Mouse (Mus musculus): Measurements from ENCODE around the gene Rdm1. TPM values are rescaled to one million over a fixed set of nuclear protein-coding genes. Genes with fewer than 3 reads are reported as not detected.
"Not testable (repeated sequence)": the region's sequence is repeated elsewhere in the genome, so short reads cannot be mapped to it uniquely, and the experiment has no call there.

Rdm1 gene
- total RNA-seq (2021): 10 to 100 TPM; 43.7 to 52.3 TPM
- long read RNA-seq, experiment 1, transcript Rdm1-201 (7 exons, 1,124 nt): major isoform, 64 of 68 reads
- long read RNA-seq, experiment 1, partial matches to known transcripts: 1 of 68 reads
- long read RNA-seq, experiment 1, other reads (novel, unspliced or antisense): 3 of 68 reads
- long read RNA-seq, experiment 2, transcript Rdm1-201 (7 exons, 1,124 nt): major isoform, 41 of 42 reads
- long read RNA-seq, experiment 2, partial matches to known transcripts: 1 of 42 reads
- long read RNA-seq, experiment 2, other reads (novel, unspliced or antisense): 0 of 42 reads

- peak; percentile 88 to 89 for DNase-seq
Observed at GRCm38 (mm10) chr11:101626995-101627856, at the start of gene Rdm1. TSS of gene Rdm1 (plus strand) at chr11:101627195.

DNA sequence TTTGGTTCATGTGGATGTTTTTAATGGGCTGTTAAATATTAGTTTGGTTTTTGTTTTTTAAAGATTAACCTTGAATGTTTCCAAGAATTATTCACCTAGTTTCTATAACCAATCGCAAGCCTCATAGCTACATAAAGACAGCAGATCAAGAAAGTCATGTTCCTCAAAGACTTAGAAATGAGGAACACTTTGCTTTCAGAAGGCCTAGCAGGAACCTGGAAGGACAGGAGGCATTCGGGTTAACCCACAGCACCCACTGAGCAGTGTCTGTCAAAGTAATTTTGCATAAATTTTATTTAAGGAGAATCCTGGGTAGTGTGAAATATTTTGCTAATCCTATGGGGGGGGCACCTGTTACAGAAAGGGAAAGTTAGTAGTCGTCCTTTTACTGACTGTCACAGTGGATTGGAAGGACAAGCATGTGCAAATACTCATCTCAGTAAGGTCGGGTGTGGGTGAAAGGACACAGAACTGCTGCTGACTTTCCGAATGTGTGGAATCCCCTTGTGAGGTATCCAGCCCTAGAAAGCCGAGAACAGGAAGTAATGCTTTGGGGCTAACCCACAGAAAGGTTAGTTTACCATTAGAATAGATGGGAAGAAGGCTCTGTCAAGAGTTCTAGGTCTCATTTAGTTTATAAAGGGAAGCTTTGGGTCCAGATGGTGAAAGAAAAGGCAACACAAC is 45.8 kb upstream of the Rdm1 start:
- DNase-seq: no peak

DNA sequence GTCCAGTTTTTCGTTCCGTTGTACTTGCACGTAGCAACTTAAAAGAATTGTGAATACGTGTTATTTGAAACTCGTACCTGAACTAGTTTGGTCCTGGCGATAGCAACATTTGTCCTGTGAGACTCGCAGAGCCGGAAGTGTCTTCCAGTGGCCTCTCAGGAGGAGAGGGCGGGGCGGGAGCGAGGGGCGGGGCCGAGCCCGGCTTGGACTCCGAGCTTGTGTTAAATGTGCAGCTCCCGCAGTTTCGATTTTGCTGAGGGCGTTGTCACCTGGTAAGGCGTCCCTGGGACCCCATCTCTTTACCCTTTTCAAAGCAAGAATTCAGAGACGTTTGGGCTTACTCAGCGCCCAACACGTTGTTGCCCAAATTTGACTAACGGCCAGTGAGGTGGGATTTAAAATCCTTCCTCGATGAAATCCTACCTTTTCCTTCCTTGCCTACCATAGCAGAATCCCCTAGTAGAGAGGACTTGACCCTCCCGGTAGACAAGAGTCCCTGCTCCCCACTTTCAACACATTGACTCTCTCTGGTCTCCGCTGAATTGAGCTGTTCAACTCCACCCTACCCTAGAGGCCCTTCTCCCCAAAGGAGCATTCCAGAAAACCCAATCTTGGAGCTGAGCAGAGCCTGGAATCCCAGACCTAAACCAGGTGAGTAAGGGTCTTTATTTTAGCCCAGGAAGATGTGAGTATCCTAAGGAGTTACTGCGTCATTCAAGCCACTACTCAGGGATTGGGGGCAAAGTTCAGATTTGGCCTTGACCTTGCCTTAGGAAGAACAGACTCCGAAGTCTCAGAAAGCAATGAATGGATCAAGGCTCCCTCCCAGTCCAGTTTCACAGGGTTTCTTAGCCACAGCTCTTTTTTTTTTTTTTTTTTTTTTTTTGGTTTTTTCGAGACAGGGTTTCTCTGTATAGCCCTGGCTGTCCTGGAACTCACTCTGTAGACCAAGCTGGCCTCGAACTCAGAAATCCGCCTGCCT is 44.6 kb upstream of the Rdm1 start, which contains the start of gene Tmem106a:
Tmem106a (plus strand) TSS at position 189 of the 982 bp plus-strand sequence.
- peak; percentile 77 to 82 for DNase-seq

DNA sequence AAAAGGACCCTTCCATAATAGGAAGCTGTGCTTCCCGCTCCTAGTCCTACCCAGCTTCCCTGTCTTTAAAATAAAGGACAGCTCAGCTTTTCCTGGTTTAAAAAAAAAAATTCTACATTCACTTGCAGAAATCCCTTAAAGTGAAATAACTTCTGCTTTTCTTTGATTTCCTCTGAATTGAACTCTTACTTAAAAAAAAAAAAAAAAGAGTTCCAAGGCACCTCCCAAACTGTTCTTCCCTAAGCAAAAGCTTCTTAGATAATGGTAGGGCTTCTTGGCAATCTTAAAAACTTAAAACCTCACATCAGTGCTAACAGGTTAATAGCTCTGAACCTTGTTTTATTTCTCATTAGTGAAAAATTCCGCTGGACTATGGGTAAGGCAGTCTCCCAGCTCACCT is 43.8 kb upstream of the Rdm1 start:
- no peak for DNase-seq

DNA sequence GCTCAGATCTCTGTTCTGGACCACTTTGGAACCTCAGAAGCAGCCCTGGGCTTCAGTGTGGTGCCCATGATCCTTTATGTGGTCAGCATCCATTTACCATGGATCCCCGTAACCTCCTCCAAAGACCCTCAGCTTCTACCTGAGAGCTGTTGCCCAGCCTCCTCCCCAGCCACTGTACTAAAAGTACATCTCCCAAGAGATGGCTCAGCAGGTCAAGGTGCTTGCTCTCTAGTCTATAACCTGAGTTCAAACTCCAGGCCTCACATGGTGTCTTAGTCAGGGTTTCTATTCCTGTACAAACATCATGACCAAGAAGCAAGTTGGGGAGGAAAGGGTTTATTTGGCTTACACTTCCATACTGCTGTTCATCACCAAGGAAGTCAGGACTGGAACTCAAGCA is 42.0 kb upstream of the Rdm1 start:
- DNase-seq: not testable (repeated sequence)

- DNase-seq: no peak
Observed at GRCm38 (mm10) chr11:101585805-101586204, 41.2 kb upstream of the Rdm1 start.

GRCm38 (mm10) chr11:101587676-101588075 is 39.3 kb upstream of the Rdm1 start:
- peak in 1 of 2 experiments; percentile 34 for DNase-seq

- DNase-seq: no peak
Observed at GRCm38 (mm10) chr11:101588868-101589267, 38.1 kb upstream of the Rdm1 start.

DNA sequence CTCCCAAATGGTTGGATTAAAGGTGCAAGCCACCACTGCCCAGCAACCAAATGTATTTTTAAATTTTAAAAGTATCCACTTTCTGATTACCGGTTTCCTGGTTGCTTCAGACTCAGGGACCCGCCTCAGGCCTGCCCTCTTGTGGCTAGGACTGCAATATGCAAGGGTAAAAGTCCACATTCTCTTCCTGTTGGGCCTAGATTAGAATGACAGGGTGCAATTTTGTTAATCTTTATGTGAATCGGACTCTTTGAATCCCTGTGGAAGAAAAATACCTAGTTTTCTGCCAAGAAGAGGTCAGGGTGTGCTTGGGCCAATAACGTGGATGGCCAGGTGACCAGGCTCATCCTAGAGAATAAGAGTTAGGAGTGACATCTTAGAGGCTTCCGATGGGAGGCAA is 37.6 kb upstream of the Rdm1 start:
- peak; percentile 53 to 80 for DNase-seq

DNA sequence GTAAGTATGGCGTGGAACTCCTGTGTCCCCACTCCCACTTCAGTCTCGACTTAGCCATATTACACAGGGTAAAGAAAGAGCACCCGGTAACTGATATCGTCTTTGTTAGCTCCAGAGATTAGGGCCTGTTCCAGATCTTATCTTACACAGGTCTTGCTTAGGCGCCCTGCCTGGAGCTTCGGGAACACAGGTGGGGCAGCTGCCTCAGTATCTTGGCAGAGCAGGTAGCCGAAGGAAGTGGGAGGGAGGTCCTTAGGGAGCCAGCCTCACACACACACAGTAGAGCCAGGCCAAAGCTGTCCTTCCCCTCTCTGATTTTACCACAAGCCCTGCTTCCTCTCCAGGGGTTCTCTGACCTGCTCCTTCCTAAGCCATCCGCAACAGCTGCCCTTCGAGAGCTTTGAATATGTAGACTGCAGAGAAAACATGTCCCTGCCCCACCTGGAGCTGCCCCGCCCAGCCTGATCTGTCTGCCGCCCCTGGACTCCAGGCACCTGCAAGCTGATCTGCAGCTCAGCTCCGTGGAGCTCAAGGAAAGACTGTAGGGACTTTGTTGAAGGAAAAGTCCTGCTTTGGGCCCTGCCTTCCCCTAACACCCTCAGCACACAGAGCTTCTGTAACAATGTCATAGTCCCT is 36.9 kb upstream of the Rdm1 start:
- DNase-seq: no peak

DNA sequence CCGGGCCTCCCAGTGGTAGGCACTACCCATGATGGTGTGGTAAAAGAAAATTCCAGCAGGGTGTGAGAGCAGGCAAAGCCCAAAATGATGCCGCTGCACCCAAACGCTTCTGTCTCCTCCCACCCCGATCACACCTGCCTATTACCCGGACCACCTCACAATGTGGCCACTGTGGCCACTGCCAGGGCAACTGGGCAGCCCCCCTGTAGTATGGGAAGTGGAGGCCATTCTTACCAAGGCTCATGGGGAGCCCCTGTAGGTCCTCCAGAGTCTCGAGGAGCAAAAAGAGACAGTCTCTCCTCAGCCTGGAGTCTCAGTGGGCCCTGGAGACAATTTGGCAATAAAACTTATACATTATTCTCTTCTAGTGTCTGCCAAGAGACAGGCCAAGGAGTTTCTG is 27.8 kb upstream of the Rdm1 start, which contains the start of gene Gm11634:
Gm11634 (minus strand) TSS at position 101 of the 400 bp plus-strand sequence.
- no peak for DNase-seq

GRCm38 (mm10) chr11:101602491-101602890 is 24.5 kb upstream of the Rdm1 start:
- DNase-seq: peak; percentile 33 to 79

DNA sequence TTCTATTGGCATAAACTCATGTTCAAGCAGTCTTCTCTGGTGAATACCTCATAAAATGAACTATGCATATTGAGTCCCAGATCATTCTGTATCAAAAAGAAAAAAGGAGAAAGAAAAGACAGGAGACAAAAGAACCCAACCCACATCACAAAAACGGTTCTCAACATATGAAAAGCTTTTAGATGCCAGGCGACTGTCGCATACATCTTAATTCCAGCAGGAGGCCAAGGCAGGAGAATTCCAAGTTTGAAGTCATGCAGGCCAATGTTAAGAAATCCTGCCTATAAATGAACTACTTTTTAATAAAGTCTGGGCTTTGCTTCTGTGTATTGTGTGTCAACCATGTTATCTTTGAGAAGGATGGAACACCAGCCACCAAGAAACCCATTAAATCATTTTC is 22.9 kb upstream of the Rdm1 start:
- DNase-seq: no peak

DNA sequence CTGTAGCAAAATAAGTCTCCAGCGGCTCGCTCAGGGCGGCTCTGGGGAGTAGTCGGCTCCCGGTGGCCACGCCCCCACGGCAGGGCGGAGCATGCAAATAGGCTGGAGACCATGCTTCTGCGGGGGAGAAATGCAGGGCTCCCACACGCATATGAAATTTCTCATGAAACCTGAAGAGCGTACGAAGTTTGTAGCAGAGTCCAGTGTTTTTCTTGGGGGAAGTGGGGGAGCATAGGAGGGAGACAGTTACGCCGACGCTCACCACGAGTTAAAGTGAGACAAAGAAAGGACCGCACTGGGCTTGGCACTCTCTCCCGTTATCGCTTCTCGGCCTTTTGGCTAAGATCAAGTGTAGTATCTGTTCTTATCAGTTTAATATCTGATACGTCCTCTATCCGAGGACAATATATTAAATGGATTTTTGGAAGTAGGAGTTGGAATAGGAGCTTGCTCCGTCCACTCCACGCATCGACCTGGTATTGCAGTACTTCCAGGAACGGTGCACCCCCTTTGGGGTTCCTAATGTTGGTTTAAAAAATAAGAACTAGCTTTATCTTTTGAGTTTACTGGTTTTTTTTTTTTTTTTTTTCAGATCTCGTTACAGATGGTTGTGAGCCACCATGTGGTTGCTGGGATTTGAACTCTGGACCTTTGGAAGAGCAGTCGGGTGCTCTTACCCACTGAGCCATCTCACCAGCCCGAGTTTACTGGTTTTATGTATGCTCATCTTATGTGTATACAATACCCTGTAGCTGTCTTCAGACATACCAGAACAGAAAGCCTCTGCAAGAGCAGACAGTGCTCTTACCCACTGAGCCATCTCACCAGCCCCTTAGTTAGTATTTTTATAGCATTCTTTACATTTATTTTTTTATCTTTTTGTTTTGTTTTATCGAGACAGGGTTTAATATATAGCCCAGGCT is 22.2 kb upstream of the Rdm1 start:
- DNase-seq: peak; percentile 77 to 86

GRCm38 (mm10) chr11:101607134-101607533 is 19.9 kb upstream of the Rdm1 start:
- DNase-seq: not testable (repeated sequence)

GRCm38 (mm10) chr11:101610445-101610844 is 16.6 kb upstream of the Rdm1 start:
- DNase-seq: no peak

DNA sequence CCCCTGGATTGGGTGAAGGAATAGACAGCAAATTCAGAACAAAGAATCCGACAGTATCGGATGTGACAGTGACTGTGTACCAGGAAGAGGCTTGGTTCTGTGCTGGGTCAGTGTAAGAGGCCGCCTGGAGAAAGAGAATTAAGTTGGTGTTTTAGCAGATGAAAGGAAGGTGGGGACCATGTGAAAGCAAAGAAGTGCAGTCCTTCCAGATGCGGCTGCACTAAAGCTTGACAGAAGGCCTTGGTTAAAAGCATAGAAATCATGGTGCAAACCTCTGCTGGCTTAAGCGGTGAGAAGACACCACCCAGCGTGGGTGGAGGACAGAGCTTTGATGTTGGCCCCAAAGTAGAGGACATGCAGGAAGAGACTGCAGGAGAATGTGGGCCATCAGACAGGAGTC is 13.4 kb upstream of the Rdm1 start:
- no peak for DNase-seq

- no peak for DNase-seq
Observed at GRCm38 (mm10) chr11:101614116-101614515, 12.9 kb upstream of the Rdm1 start.

- DNase-seq: no peak
Observed at GRCm38 (mm10) chr11:101615380-101615779, 11.6 kb upstream of the Rdm1 start.

GRCm38 (mm10) chr11:101616104-101616503 is 10.9 kb upstream of the Rdm1 start:
- DNase-seq: no peak

All from heart, adult 18-20 months (tissue).